Mouse (Mus musculus) liver, embryonic 15.5 days (tissue): ENCODE measurements around the gene Frmd8. TPM values are rescaled to one million over a fixed set of nuclear protein-coding genes. Genes with fewer than 3 reads are reported as not detected.

Source experiments
- ATAC-seq: fragments of 200-750 bp; cut with Nextera tagmentation; 2 replicates; pipeline ENCODE4 v1.8.0; 2017; ENCODE audit warnings: moderate number of reproducible peaks, mild to moderate bottlenecking, moderate library complexity; ENCODE audit not compliant: insufficient read depth
- H3K27ac ChIP-seq: fragments of 300-500 bp; sonication (generic); replicated peaks from 2 replicates; pipeline ENCODE4 v1.5.1; 2015; ENCODE audit warnings: mild to moderate bottlenecking, inconsistent platforms
- H3K27me3 ChIP-seq: fragments of 300-500 bp; sonication (generic); 2 replicates; pipeline ENCODE4 v1.6.1; 2015; ENCODE audit warnings: mild to moderate bottlenecking, inconsistent platforms
- H3K36me3 ChIP-seq: fragments of 300-500 bp; sonication (generic); replicated peaks from 2 replicates; pipeline ENCODE4 v1.6.1; 2015; ENCODE audit warnings: moderate library complexity, mild to moderate bottlenecking, inconsistent platforms
- H3K4me1 ChIP-seq: fragments of 300-500 bp; sonication (generic); replicated peaks from 2 replicates; pipeline ENCODE4 v1.6.1; 2015; ENCODE audit warnings: inconsistent platforms
- H3K4me2 ChIP-seq: fragments of 300-500 bp; sonication (generic); 2 replicates; pipeline ENCODE4 v1.6.1; 2015; ENCODE audit warnings: moderate library complexity, mild to moderate bottlenecking, inconsistent platforms
- H3K4me3 ChIP-seq: fragments of 300-500 bp; sonication (generic); replicated peaks from 2 replicates; pipeline ENCODE4 v1.5.1; 2015; ENCODE audit warnings: mild to moderate bottlenecking, inconsistent platforms
- H3K9ac ChIP-seq: fragments of 300-500 bp; sonication (generic); 2 replicates; pipeline ENCODE4 v1.6.1; 2015; ENCODE audit warnings: moderate library complexity, mild to moderate bottlenecking, inconsistent platforms
- H3K9me3 ChIP-seq: fragments of 300-500 bp; sonication (generic); replicated peaks from 2 replicates; pipeline ENCODE4 v1.6.1; 2016; ENCODE audit warnings: inconsistent platforms
- WGBS: fragments of 180-500 bp; shearing (Covaris S2); methylation state at CpG from one replicate; pipeline ENCODE4 v1.1.7; 2015; ENCODE audit warnings: mixed read lengths; ENCODE audit not compliant: insufficient replicate concordance; 5-methylcytosine and 5-hydroxymethylcytosine counted together
- polyA plus RNA-seq: library from polyadenylated mRNA; unstranded; fragments of >200 nt; fragmentation: Nextera tagmentation; extraction: Ambion mirVana; gene quantifications from 2 replicates; pipeline ENCODE4 v1.2.1, GENCODE M21; 2015

Gene Frmd8
- polyA plus RNA-seq, 1 experiment from 2014 or later, result 13.1 TPM

GRCm38 (mm10) chr19:5848826-5849672, 26.0 kb downstream of the Frmd8 start:
- H3K27ac ChIP-seq, result peak overlapping the region; percentile 97
- H3K4me1 ChIP-seq, result peaks cover 87% of the 10 kb centered on the region
- WGBS, result 24% methylated on average over 13 of the region's 13 CpGs
- ATAC-seq, result no peak
- H3K36me3 ChIP-seq, result peaks cover 15% of the 10 kb centered on the region
- H3K9ac ChIP-seq, result peak overlapping the region; percentile 65
- no peaks in the 10 kb centered on the region for H3K9me3 ChIP-seq
- H3K27me3 ChIP-seq, result no peaks in the 10 kb centered on the region
- H3K4me2 ChIP-seq, result peak overlapping the region; percentile 82
- H3K4me3 ChIP-seq, result peak overlapping the region; percentile 64

- Histone ChIP-seq H3K9me3 (no peaks in the 10 kb centered on the region), H3K27me3 (no peaks in the 10 kb centered on the region), H3K4me2 (peak overlapping the region; percentile 82), H3K4me1 (peaks cover 95% of the 10 kb centered on the region), H3K36me3 (peaks cover 15% of the 10 kb centered on the region), H3K4me3 (peak overlapping the region; percentile 64), H3K27ac (peak overlapping the region; percentile 97), H3K9ac (peak overlapping the region; percentile 65)
- WGBS, result 18% methylated on average over 14 of the region's 14 CpGs
- peak; percentile 62 for ATAC-seq
These were observed 26.8 kb downstream of the Frmd8 start for GRCm38 (mm10) chr19:5848032-5848825.

GRCm38 (mm10) chr19:5847306-5847796, 27.7 kb downstream of the Frmd8 start:
- WGBS, result 35% methylated on average over 4 of the region's 4 CpGs
- Histone ChIP-seq H3K4me1 (peaks cover 98% of the 10 kb centered on the region), H3K4me3 (peak overlapping the region; percentile 64), H3K27ac (peak overlapping the region; percentile 97), H3K4me2 (peak overlapping the region; percentile 82), H3K36me3 (peaks cover 11% of the 10 kb centered on the region), H3K27me3 (no peaks in the 10 kb centered on the region), H3K9me3 (no peaks in the 10 kb centered on the region), H3K9ac (peak overlapping the region; percentile 65)
- ATAC-seq, result peak; percentile 21; the same call in 1 of the 2 replicates

GRCm38 (mm10) chr19:5846557-5847305, 28.3 kb downstream of the Frmd8 start:
- Histone ChIP-seq H3K9ac (peak overlapping the region; percentile 65), H3K9me3 (no peaks in the 10 kb centered on the region), H3K4me3 (peak overlapping the region; percentile 64), H3K27me3 (no peaks in the 10 kb centered on the region), H3K27ac (peak overlapping the region; percentile 97), H3K4me2 (peak overlapping the region; percentile 82), H3K36me3 (peaks cover 11% of the 10 kb centered on the region; the same call in 1 of the 2 replicates), H3K4me1 (peaks cover 98% of the 10 kb centered on the region)
- 6% methylated on average over 16 of the region's 16 CpGs for WGBS
- peak; percentile 34 for ATAC-seq

- H3K27ac ChIP-seq, result peak overlapping the region; percentile 97
- peaks cover 9% of the 10 kb centered on the region; the same call in 1 of the 2 replicates for H3K36me3 ChIP-seq
- ATAC-seq, result no peak
- H3K4me3 ChIP-seq, result peak overlapping the region; percentile 64
- WGBS, result 1% methylated on average over 7 of the region's 7 CpGs
- no peaks in the 10 kb centered on the region for H3K27me3 ChIP-seq
- H3K4me1 ChIP-seq, result peaks cover 98% of the 10 kb centered on the region
- peak overlapping the region; percentile 65 for H3K9ac ChIP-seq
- H3K4me2 ChIP-seq, result peak overlapping the region; percentile 82
- no peaks in the 10 kb centered on the region for H3K9me3 ChIP-seq
These were observed 28.9 kb downstream of the Frmd8 start for GRCm38 (mm10) chr19:5846154-5846553.

GRCm38 (mm10) chr19:5845319-5846135, 29.5 kb downstream of the Frmd8 start:
- Histone ChIP-seq H3K4me1 (peaks cover 98% of the 10 kb centered on the region), H3K4me3 (peak overlapping the region; percentile 64), H3K9ac (peak overlapping the region; percentile 79), H3K27me3 (no peaks in the 10 kb centered on the region), H3K27ac (peak overlapping the region; percentile 97), H3K36me3 (0 out of 2 replicates have a peak, but pooled peaks cover 4% of the 10 kb centered on the region), H3K4me2 (peak overlapping the region; percentile 82), H3K9me3 (no peaks in the 10 kb centered on the region)
- 1% methylated on average over 45 of the region's 45 CpGs for WGBS
- ATAC-seq, result peak; percentile 40

GRCm38 (mm10) chr19:5844831-5845318, 30.2 kb downstream of the Frmd8 start:
- Histone ChIP-seq H3K9me3 (no peaks in the 10 kb centered on the region), H3K4me1 (peaks cover 98% of the 10 kb centered on the region), H3K36me3 (0 out of 2 replicates have a peak, but pooled peaks cover 4% of the 10 kb centered on the region), H3K27ac (peak overlapping the region; percentile 97), H3K4me2 (peak overlapping the region; percentile 82), H3K4me3 (peak overlapping the region; percentile 64), H3K9ac (peak overlapping the region; percentile 79), H3K27me3 (no peaks in the 10 kb centered on the region)
- ATAC-seq, result no peak
- WGBS, result 22% methylated on average over 12 of the region's 12 CpGs

- Histone ChIP-seq H3K4me1 (peaks cover 96% of the 10 kb centered on the region), H3K36me3 (0 out of 2 replicates have a peak, but pooled peaks cover 4% of the 10 kb centered on the region), H3K9me3 (no peaks in the 10 kb centered on the region), H3K4me3 (peak overlapping the region; percentile 64), H3K27me3 (no peaks in the 10 kb centered on the region), H3K4me2 (peak overlapping the region; percentile 82), H3K9ac (peak overlapping the region; percentile 79), H3K27ac (peak overlapping the region; percentile 97)
- ATAC-seq, result no peak
- 28% methylated on average over 30 of the region's 30 CpGs for WGBS
These were observed 31.0 kb downstream of the Frmd8 start for GRCm38 (mm10) chr19:5843781-5844691.
